Mouse (Mus musculus) right cerebral cortex, postnatal 14 days (tissue): Measurements from ENCODE around the gene Ebf1.
A peak's percentile ranks its signal among the peaks of the same experiment; 100 is the strongest.

ENCODE experiments used
- DNase-seq: peaks from one replicate; pipeline ENCODE4 v3.0.0; 2022

Gene Ebf1

DNA sequence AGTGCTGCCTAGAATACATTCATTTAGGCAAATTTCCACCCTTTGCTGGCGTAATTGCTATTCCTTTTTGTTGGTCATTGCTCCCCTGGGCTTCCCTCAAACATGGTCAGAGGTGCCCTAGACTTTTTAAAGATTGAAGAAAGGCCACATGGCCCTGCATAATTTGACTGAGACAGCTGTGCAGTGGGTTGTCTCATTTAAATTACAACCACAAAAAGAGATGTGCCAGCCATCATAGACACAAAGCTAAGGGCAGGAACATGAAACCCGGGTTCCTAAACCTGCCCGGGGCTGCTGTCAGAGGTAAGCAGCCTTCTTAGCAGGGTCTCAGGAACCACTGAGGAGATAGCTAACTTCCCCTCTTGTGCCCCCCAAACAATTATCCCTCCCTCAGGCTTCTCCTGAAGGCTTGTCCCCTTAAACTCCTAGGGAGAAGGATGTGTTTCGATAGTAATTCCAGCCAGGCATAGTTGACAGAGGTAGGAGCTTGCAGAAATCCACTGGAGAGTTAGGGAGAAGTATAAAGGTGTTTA is 46.6 kb downstream of the Ebf1 start:
- DNase-seq: no peak

- DNase-seq: peak; percentile 16
Observed at GRCm38 (mm10) chr11:44665156-44665682, 48.1 kb downstream of the Ebf1 start.

DNA sequence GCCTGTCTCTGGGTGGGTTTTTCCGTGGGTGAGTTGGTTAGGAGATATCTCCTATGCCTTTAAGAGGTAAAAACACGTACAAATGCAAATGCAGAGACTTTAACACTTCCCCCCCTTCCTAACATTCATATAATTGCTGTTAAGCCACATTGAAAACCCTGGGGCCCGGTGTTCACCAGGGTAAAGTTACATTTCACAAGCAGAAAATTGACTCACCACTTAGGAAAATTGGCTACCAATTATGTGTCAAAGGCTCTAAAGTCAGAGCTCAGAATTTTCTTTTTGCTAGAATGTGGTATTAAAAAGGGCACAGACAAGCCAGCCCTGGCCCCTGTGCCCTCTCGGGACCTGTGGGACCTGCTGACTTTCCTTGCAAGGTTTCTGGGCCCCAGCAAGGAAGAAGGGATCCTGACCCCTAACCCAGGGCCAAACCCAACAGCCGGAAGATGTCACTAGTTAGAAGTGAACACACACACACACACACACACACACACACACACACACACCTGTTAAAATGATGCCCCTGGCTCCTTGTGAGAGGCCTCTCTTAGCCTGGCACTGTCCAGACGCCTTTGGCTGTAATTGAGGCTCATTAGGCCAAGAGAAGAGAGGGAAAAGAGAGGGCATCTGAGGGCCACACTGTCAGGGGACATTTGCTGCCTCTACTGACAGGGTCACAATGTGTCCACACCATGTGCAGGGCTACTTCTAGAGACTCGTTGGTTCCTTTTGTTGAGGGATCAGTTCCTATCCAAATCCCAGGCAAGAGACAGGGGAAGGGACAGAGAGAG is 48.8 kb downstream of the Ebf1 start:
- no peak for DNase-seq

DNA sequence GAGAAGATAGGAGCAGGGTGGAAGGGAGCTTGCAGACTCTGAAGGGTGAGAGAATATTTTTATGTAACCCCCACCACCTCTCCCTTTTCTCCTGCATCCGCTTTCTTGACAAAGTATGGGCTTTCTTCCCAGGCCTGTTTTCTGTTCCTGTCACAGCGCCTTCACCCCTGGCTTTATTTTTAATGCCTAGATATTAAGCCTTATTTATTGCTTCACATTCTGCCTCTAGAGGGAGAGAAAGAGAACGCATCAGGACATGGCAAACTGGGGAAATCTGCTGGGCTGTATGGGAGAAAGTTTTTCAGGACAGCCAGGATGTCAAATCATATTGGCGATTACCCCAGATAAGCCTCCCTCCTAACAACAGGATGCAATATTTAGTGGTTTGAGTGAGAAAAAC is 49.6 kb downstream of the Ebf1 start:
- no peak for DNase-seq

GRCm38 (mm10) chr11:44681306-44681705 is 64.2 kb downstream of the Ebf1 start:
- no peak for DNase-seq

GRCm38 (mm10) chr11:44681995-44682394 is 64.9 kb downstream of the Ebf1 start:
- DNase-seq: no peak

DNA sequence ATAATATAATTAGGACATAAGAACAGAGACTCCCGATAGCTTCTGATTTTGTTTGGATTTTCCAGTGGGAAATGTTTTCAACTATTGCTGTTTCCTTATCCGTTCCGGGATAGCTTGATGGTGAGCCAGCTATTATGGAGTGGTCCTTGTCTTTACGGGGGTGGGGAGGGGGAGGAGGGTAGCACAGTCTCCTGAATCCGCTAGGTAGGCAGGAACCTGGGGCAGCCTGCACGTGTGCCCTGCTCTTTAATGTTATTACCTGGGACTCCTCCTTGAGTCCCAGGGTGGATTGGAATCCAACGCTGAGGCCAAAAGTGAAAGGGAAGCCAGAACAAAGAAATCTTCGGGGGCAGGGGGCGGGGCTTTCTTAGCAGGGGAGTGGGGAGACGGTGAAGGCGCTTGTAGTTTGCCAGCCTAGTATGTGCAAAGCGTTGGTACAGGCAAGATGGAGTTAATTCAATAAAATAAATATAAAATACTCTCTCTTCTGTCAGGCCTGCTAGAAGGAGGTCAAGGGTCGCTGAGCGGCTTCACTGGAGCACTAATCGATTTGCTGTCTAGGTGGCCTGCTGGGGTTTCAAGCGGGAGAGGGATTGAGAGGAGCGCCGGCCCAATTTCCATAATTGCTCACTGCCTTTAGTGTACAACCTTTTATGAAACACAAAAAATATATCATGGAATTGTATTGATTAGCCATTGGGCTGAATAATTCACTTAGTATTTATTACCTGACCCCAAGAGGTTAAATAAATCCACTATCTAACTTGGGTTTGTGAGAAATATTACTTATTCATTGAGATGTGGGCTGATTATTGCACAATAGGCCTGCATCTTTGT is 65.8 kb downstream of the Ebf1 start:
- no peak for DNase-seq

GRCm38 (mm10) chr11:44684486-44685076 is 67.5 kb downstream of the Ebf1 start:
- DNase-seq: no peak

DNA sequence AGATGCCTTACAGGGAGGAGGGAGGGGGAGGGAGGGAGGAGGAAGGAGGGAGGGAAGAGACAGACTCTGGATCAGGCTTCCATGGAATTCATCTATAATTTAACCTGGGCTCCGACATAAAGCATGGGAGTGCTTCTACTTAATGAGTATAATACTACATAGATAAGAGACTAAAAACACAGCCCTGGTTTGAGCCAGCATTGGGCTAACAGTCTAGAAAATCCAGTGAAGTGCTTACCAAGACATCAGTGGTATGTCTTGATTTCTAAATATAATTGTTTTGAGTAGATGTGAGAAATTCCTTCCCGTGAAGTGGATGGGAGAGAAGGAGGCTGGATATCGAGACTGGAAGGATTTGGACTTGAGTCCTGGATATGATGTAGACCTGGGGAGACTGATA is 68.0 kb downstream of the Ebf1 start:
- DNase-seq: no peak

GRCm38 (mm10) chr11:44685911-44686361 is 68.8 kb downstream of the Ebf1 start:
- DNase-seq: no peak

GRCm38 (mm10) chr11:44686378-44686777 is 69.3 kb downstream of the Ebf1 start:
- DNase-seq: no peak

- DNase-seq: no peak
Observed at GRCm38 (mm10) chr11:44688542-44688941, 71.4 kb downstream of the Ebf1 start.

DNA sequence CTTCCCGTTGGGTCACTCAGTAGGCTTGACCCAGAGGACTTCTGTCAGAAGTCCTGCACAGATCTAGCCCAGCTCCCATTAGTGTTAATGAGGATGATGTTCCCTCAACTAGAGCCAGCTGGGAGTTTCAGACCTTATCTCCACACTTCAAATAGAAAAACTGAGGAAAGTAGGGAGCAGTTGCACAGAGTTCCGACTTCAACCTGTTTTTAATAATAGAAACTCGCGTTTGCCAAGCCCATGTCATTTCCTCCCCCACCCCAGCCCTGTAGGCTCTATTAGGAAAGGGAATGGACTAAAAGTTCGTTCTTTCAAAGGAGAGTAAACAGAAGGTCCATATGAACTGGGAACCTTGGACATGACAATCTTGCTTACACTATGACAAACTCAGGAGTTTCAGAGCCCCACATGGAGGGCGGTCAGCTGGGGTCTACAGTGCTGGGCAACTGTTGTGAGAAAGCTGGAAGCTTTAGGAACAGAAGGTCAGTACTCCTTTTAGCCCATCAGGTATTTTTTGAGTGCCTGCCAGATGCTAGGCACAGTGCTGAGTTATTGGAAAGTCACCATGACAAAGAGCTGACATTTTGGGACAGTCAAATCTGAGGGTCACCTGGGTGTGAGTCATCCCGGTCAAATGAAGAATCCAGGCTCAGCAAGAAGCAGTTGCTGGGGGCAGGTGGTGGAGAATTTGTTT is 72.6 kb downstream of the Ebf1 start:
- DNase-seq: no peak

GRCm38 (mm10) chr11:44690265-44690572 is 73.1 kb downstream of the Ebf1 start:
- no peak for DNase-seq

GRCm38 (mm10) chr11:44695416-44695815 is 78.3 kb downstream of the Ebf1 start:
- no peak for DNase-seq

- no peak for DNase-seq
Observed at GRCm38 (mm10) chr11:44696539-44697201, 79.6 kb downstream of the Ebf1 start.

DNA sequence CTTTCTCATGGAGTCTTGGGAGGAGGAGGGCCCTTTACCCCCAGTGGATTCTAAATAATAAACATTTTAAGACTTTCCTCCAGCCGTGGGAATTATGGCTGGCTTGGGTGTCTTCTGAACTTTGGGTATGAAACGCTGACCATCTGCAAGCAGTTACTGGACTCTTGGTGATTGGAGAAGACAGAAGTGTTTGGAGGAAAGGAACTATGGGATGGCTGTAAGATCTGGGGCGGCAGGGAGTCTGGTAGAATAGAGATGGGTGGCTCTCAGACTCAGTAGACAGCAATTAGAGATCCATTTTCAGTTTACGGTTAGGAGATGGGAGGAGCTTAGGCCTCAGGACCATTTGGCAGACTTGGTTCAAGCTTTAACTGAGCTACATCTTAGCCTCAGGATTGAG is 83.1 kb downstream of the Ebf1 start:
- DNase-seq: no peak

GRCm38 (mm10) chr11:44701221-44701810 is 84.2 kb downstream of the Ebf1 start:
- no peak for DNase-seq

GRCm38 (mm10) chr11:44701864-44702263 is 84.7 kb downstream of the Ebf1 start:
- DNase-seq: no peak

DNA sequence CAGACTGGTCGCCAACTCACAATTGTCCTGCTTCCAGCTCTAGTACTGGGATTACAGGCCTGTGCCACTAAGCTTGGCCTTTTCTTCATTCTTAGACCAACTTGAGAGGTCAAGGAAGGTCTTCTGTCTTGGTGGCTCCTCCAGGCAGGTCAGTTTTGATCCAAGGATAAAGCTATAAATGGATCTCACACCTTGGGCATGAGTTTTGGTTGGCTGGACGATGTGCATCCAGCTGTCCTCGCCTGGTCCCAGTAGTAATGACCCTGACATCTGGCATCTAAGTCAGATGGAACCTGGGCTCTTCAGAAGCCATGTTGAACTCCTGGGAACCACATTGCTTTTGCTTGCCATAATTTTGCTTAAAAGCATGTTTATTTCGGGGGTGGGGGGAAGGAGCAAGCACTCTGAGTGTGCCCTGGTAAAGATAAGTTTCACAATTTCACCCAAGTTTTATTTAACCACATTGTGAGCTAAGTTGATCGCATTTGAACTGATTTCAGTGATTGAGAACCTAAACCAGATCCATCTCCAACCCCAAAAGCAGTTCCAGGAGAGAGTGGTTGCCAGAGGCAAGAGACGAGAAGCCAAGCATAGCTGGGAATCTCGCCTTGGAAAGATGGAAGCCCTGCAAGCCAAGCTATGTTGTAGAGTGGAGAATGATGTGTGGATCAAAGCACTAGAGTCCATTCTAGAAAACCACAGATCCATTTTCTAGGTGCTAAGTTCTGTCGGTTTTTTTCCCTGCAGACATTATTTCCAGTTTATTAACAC is 85.8 kb downstream of the Ebf1 start:
- no peak for DNase-seq

GRCm38 (mm10) chr11:44703951-44704350 is 86.8 kb downstream of the Ebf1 start:
- no peak for DNase-seq
